Mouse (Mus musculus) small intestine, adult 2 months (tissue): ENCODE data around the gene Iqcn. TPM values are rescaled to one million over a fixed set of nuclear protein-coding genes. Genes with fewer than 3 reads are reported as not detected.

Experiments used
- H3K27ac ChIP-seq: fragments of 200-500 bp; 2 replicates; pipeline ENCODE4 v1.5.1; 2012; ENCODE audit warnings: low read depth, low read length, control low read depth, inconsistent platforms; ENCODE audit not compliant: insufficient read depth
- H3K27me3 ChIP-seq: fragments of 200-500 bp; 2 replicates; pipeline ENCODE4 v1.6.1; 2012; ENCODE audit warnings: mild to moderate bottlenecking, moderate library complexity, low read length, inconsistent platforms; ENCODE audit not compliant: control insufficient read depth, insufficient read depth
- H3K36me3 ChIP-seq: fragments of 200-500 bp; 2 replicates; pipeline ENCODE4 v1.6.1; 2012; ENCODE audit warnings: mild to moderate bottlenecking, low read length, control low read depth, inconsistent platforms; ENCODE audit not compliant: control insufficient read depth, insufficient read depth
- H3K4me1 ChIP-seq: fragments of 200-500 bp; 2 replicates; pipeline ENCODE4 v1.6.1; 2012; ENCODE audit warnings: low read length, inconsistent platforms, mixed read lengths; ENCODE audit not compliant: control insufficient read depth, insufficient read depth, insufficient read length
- H3K4me3 ChIP-seq: fragments of 200-500 bp; 2 replicates; pipeline ENCODE4 v1.5.1; 2012; ENCODE audit warnings: low read depth, mild to moderate bottlenecking, control low read depth, inconsistent platforms, low read length, moderate library complexity
- CTCF ChIP-seq: fragments of 200-500 bp; IDR thresholded peaks from 2 replicates; pipeline ENCODE4 v1.5.1; 2012; ENCODE audit warnings: low read depth, mild to moderate bottlenecking, control low read depth, inconsistent platforms, low read length, moderate library complexity, mixed read lengths; ENCODE audit not compliant: insufficient replicate concordance, insufficient read length; ENCODE audit errors: extremely low read depth
- POLR2A ChIP-seq: fragments of 200-500 bp; IDR thresholded peaks from 2 replicates; pipeline ENCODE4 v1.6.1; 2012; ENCODE audit warnings: low read depth, mild to moderate bottlenecking, control low read depth, inconsistent platforms, low read length, moderate library complexity
- whole genome bisulfite sequencing: fragments of 180-500 bp; shearing (Covaris S2); methylation state at CpG from one replicate; pipeline ENCODE4 v1.1.7; 2018; 5-methylcytosine and 5-hydroxymethylcytosine counted together
- polyA plus RNA-seq: library from polyadenylated mRNA; depleted of rRNA; stranded (reverse); fragments of >200 nt; gene quantifications from 2 replicates; pipeline ENCODE4 v1.2.3, GENCODE M21; 2012

Gene Iqcn
- polyA plus RNA-seq, 1 experiment: 0.03 TPM

- H3K4me3 ChIP-seq: peak overlapping the region; percentile 80
- H3K4me1 ChIP-seq: peaks cover 38% of the 10 kb centered on the region
- under 1% methylated on average over 59 of the region's 59 CpGs for WGBS
- peaks cover 9% of the 10 kb centered on the region for H3K36me3 ChIP-seq
- H3K27ac ChIP-seq: peak overlapping the region; percentile 98
- H3K27me3 ChIP-seq: no peaks in the 10 kb centered on the region
- TF ChIP-seq CTCF (no peak), POLR2A (peak; percentile 40; the same call in 1 of the 2 replicates)
Measured at GRCm38 (mm10) chr8:70699834-70700554, 3.3 kb upstream of the Iqcn start.

DNA sequence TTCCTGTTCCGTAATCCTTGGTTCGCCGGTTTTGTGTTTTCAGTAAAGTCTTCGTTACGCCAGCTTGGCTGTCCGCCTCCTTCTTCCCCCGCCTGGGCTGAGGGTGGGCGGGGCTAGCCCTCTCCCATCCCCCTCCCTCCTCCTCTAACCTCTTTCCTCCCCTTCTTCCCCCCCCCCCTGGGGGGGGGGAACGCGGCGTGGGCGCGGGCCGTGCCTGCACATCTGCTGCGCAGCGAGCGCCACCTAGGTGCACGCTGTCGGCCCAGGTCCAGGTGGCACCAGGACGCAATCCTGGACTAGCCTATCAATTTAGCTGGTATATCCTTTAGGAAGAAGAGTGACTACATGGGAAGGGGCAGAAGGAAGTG, 2.7 kb upstream of the Iqcn start:
- H3K27ac ChIP-seq: peak overlapping the region; percentile 42

DNA sequence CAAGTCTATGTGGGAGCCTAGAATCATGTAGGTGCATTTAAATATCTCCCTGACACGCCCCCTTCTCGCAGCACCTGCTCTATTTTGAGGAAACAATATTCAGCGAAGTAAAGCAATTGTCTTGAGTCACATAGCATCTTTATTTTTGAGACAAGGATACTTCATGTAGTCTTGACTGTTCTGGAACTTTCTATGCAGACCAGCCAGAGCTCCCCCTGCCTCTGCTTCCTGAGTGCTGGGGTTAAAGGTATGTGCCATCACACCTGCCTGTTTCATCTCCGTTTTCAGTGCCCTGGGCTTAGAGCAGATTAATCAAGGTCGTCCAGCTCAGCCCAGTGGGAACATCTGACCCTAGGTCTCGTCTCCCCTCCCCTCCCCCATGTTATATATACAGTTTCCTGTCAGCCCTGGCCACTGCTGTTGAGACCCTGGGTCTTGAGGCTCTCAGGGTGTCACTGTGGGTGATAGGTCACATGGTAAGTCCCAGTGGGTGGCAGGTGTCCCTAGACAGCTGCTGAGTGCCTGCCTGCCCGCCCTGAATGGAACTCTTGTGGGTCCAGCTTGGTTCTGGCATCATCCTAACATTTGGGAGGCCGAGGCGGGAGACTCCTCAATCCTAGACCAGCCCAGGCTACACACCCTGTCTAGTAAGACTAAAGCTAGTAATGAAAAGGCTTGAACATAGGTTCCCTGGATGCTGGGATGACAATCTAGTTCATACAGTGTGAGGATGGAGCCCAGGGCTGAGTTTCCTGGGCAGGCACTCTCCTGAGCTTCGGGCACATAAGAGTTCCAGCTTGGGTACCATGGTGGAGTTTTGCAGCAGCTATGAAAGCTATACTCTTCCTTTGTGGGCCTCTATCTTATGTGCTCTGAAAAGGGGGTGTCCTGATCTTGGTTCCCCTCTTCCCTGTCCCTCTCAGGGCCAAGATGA, 1.9 kb upstream of the Iqcn start:
- WGBS: 43% methylated on average over 10 of the region's 10 CpGs
- Histone ChIP-seq H3K27ac (peak overlapping the region; percentile 42), H3K36me3 (peaks cover 9% of the 10 kb centered on the region), H3K27me3 (no peaks in the 10 kb centered on the region), H3K4me3 (peak overlapping the region; percentile 80), H3K4me1 (peaks cover 25% of the 10 kb centered on the region)
- TF ChIP-seq POLR2A (0 out of 2 replicates have a peak, but pooled peaks have one; percentile 11), CTCF (no peak)

More for the DNA sequence above, 2.7 kb upstream of the Iqcn start:
- peak; percentile 82 for TF ChIP-seq CTCF
- peak; percentile 45; the same call in 1 of the 2 replicates for TF ChIP-seq POLR2A
- H3K4me1 ChIP-seq: peaks cover 32% of the 10 kb centered on the region
- H3K4me3 ChIP-seq: peak overlapping the region; percentile 80
- 0% methylated on average over 20 of the region's 20 CpGs for WGBS
- H3K36me3 ChIP-seq: peaks cover 9% of the 10 kb centered on the region
- no peaks in the 10 kb centered on the region for H3K27me3 ChIP-seq

GRCm38 (mm10) chr8:70701982-70702841, 1.0 kb upstream of the Iqcn start:
- Histone ChIP-seq H3K4me1 (peaks cover 17% of the 10 kb centered on the region), H3K36me3 (peaks cover 9% of the 10 kb centered on the region), H3K4me3 (no peak overlapping the region), H3K27ac (0 out of 2 replicates have a peak overlapping the region, but pooled peaks have one; percentile 1), H3K27me3 (no peaks in the 10 kb centered on the region)
- no peak for TF ChIP-seq POLR2A
- TF ChIP-seq CTCF: no peak
- 61% methylated on average over 2 of the region's 2 CpGs for WGBS

- H3K27ac ChIP-seq: 0 out of 2 replicates have a peak overlapping the region, but pooled peaks have one; percentile 1
- no peaks in the 10 kb centered on the region for H3K27me3 ChIP-seq
- WGBS: 60% methylated on average over 3 of the region's 3 CpGs
Measured at GRCm38 (mm10) chr8:70702842-70703182, 445 bp upstream of the Iqcn start.

GRCm38 (mm10) chr8:70708281-70708680, 5.0 kb downstream of the Iqcn start:
- Histone ChIP-seq H3K36me3 (no peaks in the 10 kb centered on the region), H3K4me3 (no peak overlapping the region), H3K4me1 (no peaks in the 10 kb centered on the region), H3K27me3 (no peaks in the 10 kb centered on the region), H3K27ac (no peak overlapping the region)
- 91% methylated on average over 14 of the region's 14 CpGs for WGBS
- TF ChIP-seq POLR2A: no peak
- TF ChIP-seq CTCF: no peak

More at GRCm38 (mm10) chr8:70702842-70703182, 445 bp upstream of the Iqcn start:
- H3K36me3 ChIP-seq: peaks cover 9% of the 10 kb centered on the region
- H3K4me3 ChIP-seq: no peak overlapping the region
- TF ChIP-seq POLR2A: no peak
- TF ChIP-seq CTCF: no peak
- H3K4me1 ChIP-seq: peaks cover 12% of the 10 kb centered on the region
